Mouse (Mus musculus): ENCODE results near the gene Tas2r137. TPM values are rescaled to one million over a fixed set of nuclear protein-coding genes. Genes with fewer than 3 reads are reported as not detected.

The Tas2r137 gene
- total RNA-seq (2023), result 1 to 10 TPM in 1 of 2 experiments, not detected in 1; 1.0 TPM

GRCm38 (mm10) chr6:40490933-40491332 lies at the start of gene Tas2r137:
Gene Tas2r137, plus strand, starts transcription at chr6:40491233.

GRCm38 (mm10) chr6:40470916-40471719 lies 19.9 kb upstream of the Tas2r137 start, which contains the start of gene Ssbp1:
Gene Ssbp1, plus strand, starts transcription at chr6:40471352.

GRCm38 (mm10) chr6:40493229-40493628 lies 2.2 kb downstream of the Tas2r137 start, which contains the start of gene Tas2r108:
Gene Tas2r108, plus strand, starts transcription at chr6:40493529.

GRCm38 (mm10) chr6:40519408-40519807 lies 28.4 kb downstream of the Tas2r137 start, which contains the start of gene Prss37:
Gene Prss37, minus strand, starts transcription at chr6:40519508.

Other genes with a start within 250 kb of the Tas2r137 start
- 10 to 100 TPM; 28.4 to 29.8 TPM for gene Agk, start 166.1 kb upstream of the Tas2r137 start, total RNA-seq (2023)
- gene E330009J07Rik, start 55.1 kb upstream of the Tas2r137 start, total RNA-seq (2023), result 10 to 100 TPM; 13.9 to 15.1 TPM
- not detected for gene Wee2, start 52.1 kb upstream of the Tas2r137 start, total RNA-seq (2023)
- 10 to 100 TPM; 93.1 to 99.4 TPM for gene Ssbp1, start 19.9 kb upstream of the Tas2r137 start, total RNA-seq (2023)
- gene Tas2r108, start 2.3 kb downstream of the Tas2r137 start, total RNA-seq (2023), result under 1 TPM in 1 of 2 experiments, not detected in 1; 0.73 TPM
- gene Prss37, start 28.3 kb downstream of the Tas2r137 start, total RNA-seq (2023), result not detected
- gene Olfr461, start 63.8 kb downstream of the Tas2r137 start, total RNA-seq (2023), result not detected
- gene Olfr460, start 78.3 kb downstream of the Tas2r137 start, total RNA-seq (2023), result not detected
- gene Clec5a, start 94.6 kb downstream of the Tas2r137 start, total RNA-seq (2023), result not detected
- gene Tas2r138, start 122.1 kb downstream of the Tas2r137 start, total RNA-seq (2023), result not detected
- not detected for gene Mgam, start 137.6 kb downstream of the Tas2r137 start, total RNA-seq (2023)